Mouse (Mus musculus): ENCODE data around the gene Ambra1. TPM values are rescaled to one million over a fixed set of nuclear protein-coding genes. Genes with fewer than 3 reads are reported as not detected.

The Ambra1 gene
- polyA plus RNA-seq, 1 experiment, result 14.3 TPM

- Histone ChIP-seq H3K79me2 (ENCODE audit: control insufficient read depth, insufficient read depth) (no peaks in the 10 kb centered on the region), H3K4me3 (ENCODE audit: insufficient read depth, poor library complexity, severe bottlenecking) (no peak overlapping the region), H3ac (ENCODE audit: control insufficient read depth, insufficient read length, low read depth) (no peak overlapping the region), H3K79me3 (ENCODE audit: low read depth) (no peaks in the 10 kb centered on the region), H3K36me3 (ENCODE audit: control insufficient read depth, insufficient read depth) (peaks cover 33% of the 10 kb centered on the region), H3K27me3 (ENCODE audit: control insufficient read depth, insufficient read depth, insufficient read length) (no peaks in the 10 kb centered on the region)
- no peak for TF ChIP-seq USF1 (IDR thresholded peaks at IDR 0.05; ENCODE audit: low read depth)
These were observed 186.5 kb downstream of the Ambra1 start for GRCm38 (mm10) chr2:91916346-91916977.

DNA sequence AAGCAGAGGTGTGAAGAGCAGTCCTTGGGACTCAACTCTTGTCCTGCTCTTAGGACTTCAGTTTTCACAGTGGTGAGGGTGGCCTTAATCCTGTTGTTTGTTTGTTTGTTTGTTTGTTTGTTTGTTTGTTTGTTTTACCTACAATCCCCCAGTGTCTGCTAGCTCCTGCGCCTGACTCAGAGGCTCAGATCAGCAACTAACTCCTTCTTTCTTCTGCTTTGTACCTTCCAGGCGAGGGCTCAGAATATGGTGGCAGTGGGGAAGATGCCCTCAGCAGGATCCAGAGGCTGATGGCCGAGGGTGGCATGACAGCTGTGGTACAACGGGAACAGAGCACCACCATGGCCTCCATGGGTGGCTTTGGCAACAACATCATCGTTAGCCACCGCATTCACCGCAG lies 187.2 kb downstream of the Ambra1 start:
- Histone ChIP-seq H3K4me3 (ENCODE audit: insufficient read depth, poor library complexity, severe bottlenecking) (no peak overlapping the region), H3K36me3 (ENCODE audit: control insufficient read depth, insufficient read depth) (peaks cover 27% of the 10 kb centered on the region)

GRCm38 (mm10) chr2:91920130-91920529 lies 190.2 kb downstream of the Ambra1 start:
- Histone ChIP-seq H3K79me3 (ENCODE audit: low read depth) (no peaks in the 10 kb centered on the region), H3ac (ENCODE audit: control insufficient read depth, insufficient read length, low read depth) (no peak overlapping the region), H3K27me3 (ENCODE audit: control insufficient read depth, insufficient read depth, insufficient read length) (peaks cover 16% of the 10 kb centered on the region), H3K79me2 (ENCODE audit: control insufficient read depth, insufficient read depth) (no peaks in the 10 kb centered on the region), H3K36me3 (ENCODE audit: control insufficient read depth, insufficient read depth) (peaks cover 10% of the 10 kb centered on the region), H3K4me3 (ENCODE audit: insufficient read depth, poor library complexity, severe bottlenecking) (no peak overlapping the region)
- no peak for TF ChIP-seq USF1 (IDR thresholded peaks at IDR 0.05; ENCODE audit: low read depth)
- TF ChIP-seq FOSL1 (IDR thresholded peaks at IDR 0.05; ENCODE audit: insufficient read depth, low read length, poor library complexity, severe bottlenecking), result no peak
- no peak for TF ChIP-seq CEBPB (IDR thresholded peaks at IDR 0.05; ENCODE audit: low read depth)
- no peak for TF ChIP-seq CTCF (IDR thresholded peaks at IDR 0.05; ENCODE audit: control insufficient read depth, insufficient read depth, insufficient read length)
- no peak for TF ChIP-seq MAX (IDR thresholded peaks at IDR 0.05)
- no peak for TF ChIP-seq MYOG (IDR thresholded peaks at IDR 0.05; ENCODE audit: control insufficient read depth, extremely low read depth, insufficient read length)
- no peak for TF ChIP-seq MYOD1 (IDR thresholded peaks at IDR 0.05; ENCODE audit: control insufficient read depth, insufficient read length, low read depth)

More for the DNA sequence above, 187.2 kb downstream of the Ambra1 start:
- Histone ChIP-seq H3K27me3 (ENCODE audit: control insufficient read depth, insufficient read depth, insufficient read length) (no peaks in the 10 kb centered on the region), H3K79me3 (ENCODE audit: low read depth) (no peaks in the 10 kb centered on the region), H3ac (ENCODE audit: control insufficient read depth, insufficient read length, low read depth) (no peak overlapping the region), H3K79me2 (ENCODE audit: control insufficient read depth, insufficient read depth) (no peaks in the 10 kb centered on the region)
- TF ChIP-seq MYOD1 (IDR thresholded peaks at IDR 0.05; ENCODE audit: control insufficient read depth, insufficient read length, low read depth) (no peak), CEBPB (IDR thresholded peaks at IDR 0.05; ENCODE audit: low read depth) (no peak), FOSL1 (IDR thresholded peaks at IDR 0.05; ENCODE audit: insufficient read depth, low read length, poor library complexity, severe bottlenecking) (no peak), CTCF (IDR thresholded peaks at IDR 0.05; ENCODE audit: control insufficient read depth, insufficient read depth, insufficient read length) (no peak), MYOG (IDR thresholded peaks at IDR 0.05; ENCODE audit: control insufficient read depth, extremely low read depth, insufficient read length) (no peak), USF1 (IDR thresholded peaks at IDR 0.05; ENCODE audit: low read depth) (no peak), MAX (IDR thresholded peaks at IDR 0.05) (no peak)

GRCm38 (mm10) chr2:91921181-91921789 lies 191.4 kb downstream of the Ambra1 start:
- Histone ChIP-seq H3K79me2 (ENCODE audit: control insufficient read depth, insufficient read depth) (no peaks in the 10 kb centered on the region), H3K36me3 (ENCODE audit: control insufficient read depth, insufficient read depth) (peaks cover 5% of the 10 kb centered on the region), H3K79me3 (ENCODE audit: low read depth) (no peaks in the 10 kb centered on the region), H3K27me3 (ENCODE audit: control insufficient read depth, insufficient read depth, insufficient read length) (peaks cover 16% of the 10 kb centered on the region), H3K4me3 (ENCODE audit: insufficient read depth, poor library complexity, severe bottlenecking) (peak overlapping the region; percentile 18), H3ac (ENCODE audit: control insufficient read depth, insufficient read length, low read depth) (no peak overlapping the region)
- TF ChIP-seq MAX (IDR thresholded peaks at IDR 0.05), result no peak
- TF ChIP-seq FOSL1 (IDR thresholded peaks at IDR 0.05; ENCODE audit: insufficient read depth, low read length, poor library complexity, severe bottlenecking), result no peak
- TF ChIP-seq USF1 (IDR thresholded peaks at IDR 0.05; ENCODE audit: low read depth), result no peak
- TF ChIP-seq CEBPB (IDR thresholded peaks at IDR 0.05; ENCODE audit: low read depth), result no peak
- no peak for TF ChIP-seq MYOG (IDR thresholded peaks at IDR 0.05; ENCODE audit: control insufficient read depth, extremely low read depth, insufficient read length)
- no peak for TF ChIP-seq MYOD1 (IDR thresholded peaks at IDR 0.05; ENCODE audit: control insufficient read depth, insufficient read length, low read depth)
- no peak for TF ChIP-seq CTCF (IDR thresholded peaks at IDR 0.05; ENCODE audit: control insufficient read depth, insufficient read depth, insufficient read length)

DNA sequence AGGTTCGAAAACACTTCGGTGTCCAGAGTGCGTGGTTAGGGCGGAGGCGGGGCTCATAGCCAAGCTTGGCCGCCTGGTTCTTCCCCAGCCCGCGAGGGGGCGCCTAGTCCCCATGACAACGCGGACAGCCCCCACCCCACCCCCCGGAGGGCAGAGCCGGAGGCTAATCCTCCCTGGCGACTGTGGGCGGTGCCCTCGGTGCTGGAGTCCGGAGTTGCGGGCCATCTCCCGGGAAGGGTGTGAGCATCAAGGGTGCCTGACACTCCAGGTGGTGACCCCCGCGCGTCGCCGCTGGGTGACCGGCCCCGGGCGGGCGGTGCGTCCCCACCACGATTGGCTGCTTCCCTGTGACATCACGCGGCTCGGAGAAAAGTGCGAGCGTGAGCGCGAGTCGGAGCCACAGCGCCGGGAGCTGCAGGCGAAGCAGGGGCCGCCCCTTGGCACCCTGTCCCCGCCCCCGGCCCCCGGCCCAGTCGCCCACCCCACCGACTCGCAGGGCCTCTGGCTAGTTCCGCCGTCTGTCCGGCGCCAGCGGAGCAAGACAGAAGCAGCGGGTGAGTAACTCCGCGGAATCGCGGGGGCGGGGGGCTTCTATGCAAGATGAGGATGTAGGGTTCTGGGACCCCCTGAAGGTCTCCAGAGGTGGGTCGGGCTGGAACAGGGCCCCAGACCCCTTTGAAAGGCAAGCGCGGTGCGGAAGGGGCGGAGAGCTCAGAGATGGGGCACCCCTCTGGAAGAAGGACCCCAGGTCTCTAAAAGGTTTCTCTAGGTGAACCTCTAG lies 192.0 kb downstream of the Ambra1 start:
- H3K79me3 ChIP-seq (ENCODE audit: low read depth), result no peaks in the 10 kb centered on the region
- H3ac ChIP-seq (ENCODE audit: control insufficient read depth, insufficient read length, low read depth), result peak overlapping the region; percentile 2
- H3K79me2 ChIP-seq (ENCODE audit: control insufficient read depth, insufficient read depth), result no peaks in the 10 kb centered on the region
- peak overlapping the region; percentile 18 for H3K4me3 ChIP-seq (ENCODE audit: insufficient read depth, poor library complexity, severe bottlenecking)
- no peak for TF ChIP-seq CEBPB (IDR thresholded peaks at IDR 0.05; ENCODE audit: low read depth)
- no peak for TF ChIP-seq MYOD1 (IDR thresholded peaks at IDR 0.05; ENCODE audit: control insufficient read depth, insufficient read length, low read depth)
- no peak for TF ChIP-seq USF1 (IDR thresholded peaks at IDR 0.05; ENCODE audit: low read depth)
- no peak for TF ChIP-seq MAX (IDR thresholded peaks at IDR 0.05)
- TF ChIP-seq CTCF (IDR thresholded peaks at IDR 0.05; ENCODE audit: control insufficient read depth, insufficient read depth, insufficient read length), result peak; percentile 48
- no peak for TF ChIP-seq MYOG (IDR thresholded peaks at IDR 0.05; ENCODE audit: control insufficient read depth, extremely low read depth, insufficient read length)
- peaks cover 5% of the 10 kb centered on the region for H3K36me3 ChIP-seq (ENCODE audit: control insufficient read depth, insufficient read depth)
- H3K27me3 ChIP-seq (ENCODE audit: control insufficient read depth, insufficient read depth, insufficient read length), result peaks cover 16% of the 10 kb centered on the region

Data from C2C12 (cell line).